31 mouse cellular contexts compared by ENCODE assay signal in the genomic region with DNA sequence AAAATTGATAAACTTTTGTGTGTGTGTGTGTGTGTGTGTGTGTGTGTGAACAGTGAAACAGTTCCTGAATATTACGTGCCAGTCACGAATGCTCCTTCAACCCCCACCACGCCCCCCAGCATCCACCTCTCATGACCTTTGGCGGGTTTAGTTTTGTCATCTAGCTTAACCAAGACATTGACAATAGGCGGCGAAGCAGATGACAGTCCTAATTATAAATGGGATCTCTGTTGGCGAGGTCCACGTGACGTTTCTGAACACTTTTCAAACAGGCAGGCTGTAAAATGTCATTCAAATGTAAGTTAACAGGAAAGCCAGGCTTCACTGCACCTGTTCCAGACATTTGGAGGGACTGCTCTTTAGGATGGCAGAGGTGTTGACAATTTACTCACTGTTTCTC.
DNase-seq lines count a peak whose midpoint lies in the region; ATAC-seq lines count a peak whose summit lies in the region.
"Had no signal": no experiment of that assay in that cellular context is flagged by ENCODE, and none has a peak within 500 bp of the region (broad histone marks: within the 10 kb centered on the region; RNA-seq: fewer than 3 reads in every experiment).

No protein-coding gene starts in this region.

- H3K27ac ChIP-seq in forebrain, embryonic 13.5 days = peak overlapping the region; percentile 7; the same call in 1 of the 2 replicates
- no peak overlapping the region for H3K27ac ChIP-seq in forebrain, embryonic 11.5 days (ENCODE audit: low read depth, low read length)
- H3K27ac ChIP-seq in forebrain, embryonic 16.5 days (ENCODE audit: low read length) = no peak overlapping the region; the same call in 1 of the 2 replicates
- H3K27ac ChIP-seq: embryonic facial prominence, embryonic 10.5 days; embryonic facial prominence, embryonic 13.5 days; gastrocnemius, adult 2 months; heart, embryonic 15.5 days; hindbrain, embryonic 10.5 days; hindbrain, embryonic 13.5 days; intestine, embryonic 15.5 days had no signal

- WGBS in forebrain, embryonic 13.5 days = 23% methylated on average over 9 of the region's 9 CpGs
- WGBS in forebrain, embryonic 11.5 days = 40% methylated on average over 9 of the region's 9 CpGs
- 27% methylated on average over 9 of the region's 9 CpGs for WGBS in forebrain, embryonic 16.5 days

- no peak for DNase-seq in forebrain, embryonic 11.5 days (ENCODE audit: low spot score)
- DNase-seq in layer of hippocampus, adult 9-11 months = peak; percentile 55
- no peak for DNase-seq in layer of hippocampus, adult 8-10 months (ENCODE audit: low spot score in 2 of 2)
- DNase-seq in adrenal gland, postnatal 14 days = no peak
- no peak for DNase-seq in T-cell, adult 2 months (ENCODE audit: low spot score)
- DNase-seq: adrenal gland, postnatal 10 days; B cell, adult 2 months; cerebellum, adult 11-12 months; cerebellum, adult 8-10 months; cerebellum, postnatal 10 days; cerebellum, postnatal 36 days; embryo, embryonic 11 days; gastrocnemius, adult 2 months; gastrocnemius, postnatal 25 days; heart, adult 18-20 months; heart, postnatal 10 days; heart, postnatal 36 days; kidney, adult 11 months had no signal

- H3K27me3 ChIP-seq in forebrain, embryonic 13.5 days = no peaks in the 10 kb centered on the region
- H3K27me3 ChIP-seq in forebrain, embryonic 11.5 days (ENCODE audit: control insufficient read depth, insufficient read depth, low read length) = no peaks in the 10 kb centered on the region
- H3K27me3 ChIP-seq in forebrain, embryonic 16.5 days (replicated peaks; ENCODE audit: control insufficient read depth, insufficient read depth, low read length) = no peaks in the 10 kb centered on the region
- H3K27me3 ChIP-seq: CH12.LX; embryonic facial prominence, embryonic 13.5 days; heart, embryonic 12.5 days; heart, embryonic 15.5 days; hindbrain, embryonic 13.5 days; intestine, embryonic 15.5 days had no signal

- H3K4me3 ChIP-seq in forebrain, embryonic 13.5 days = no peak overlapping the region
- H3K4me3 ChIP-seq in forebrain, embryonic 11.5 days (ENCODE audit: low read depth, low read length) = no peak overlapping the region
- no peak overlapping the region for H3K4me3 ChIP-seq in forebrain, embryonic 16.5 days (replicated peaks; ENCODE audit: low read length)
- H3K4me3 ChIP-seq: embryonic facial prominence, embryonic 10.5 days; embryonic facial prominence, embryonic 13.5 days; erythroblast, embryonic 14.5 days; gastrocnemius, adult 2 months; heart, embryonic 12.5 days; heart, embryonic 15.5 days; hindbrain, embryonic 10.5 days; hindbrain, embryonic 13.5 days; intestine, embryonic 15.5 days had no signal

- 0 out of 2 replicates have a peak, but pooled peaks have one; percentile 20 for ATAC-seq in forebrain, embryonic 13.5 days
- ATAC-seq in forebrain, embryonic 11.5 days (replicated peaks; ENCODE audit: low FRiP score) = no peak
- peak; percentile 29; the same call in 1 of the 2 replicates for ATAC-seq in forebrain, embryonic 16.5 days
- ATAC-seq: hindbrain, embryonic 16.5 days; intestine, embryonic 15.5 days had no signal

- no peak overlapping the region for H3K9ac ChIP-seq in forebrain, embryonic 13.5 days
- no peak overlapping the region for H3K9ac ChIP-seq in forebrain, embryonic 11.5 days (ENCODE audit: low read length)
- no peak overlapping the region for H3K9ac ChIP-seq in forebrain, embryonic 16.5 days (replicated peaks; ENCODE audit: low read depth, low read length)
- H3K9ac ChIP-seq: embryonic facial prominence, embryonic 13.5 days; heart, embryonic 12.5 days; heart, embryonic 15.5 days; hindbrain, embryonic 13.5 days; intestine, embryonic 15.5 days had no signal

- no peaks in the 10 kb centered on the region for H3K36me3 ChIP-seq in forebrain, embryonic 13.5 days (ENCODE audit: poor library complexity, severe bottlenecking)
- no peaks in the 10 kb centered on the region for H3K36me3 ChIP-seq in forebrain, embryonic 11.5 days (ENCODE audit: control insufficient read depth, insufficient read depth, low read length)
- no peaks in the 10 kb centered on the region for H3K36me3 ChIP-seq in forebrain, embryonic 16.5 days (ENCODE audit: control insufficient read depth, insufficient read depth)
- H3K36me3 ChIP-seq: embryonic facial prominence, embryonic 13.5 days; G1E; heart, embryonic 12.5 days; heart, embryonic 15.5 days; hindbrain, embryonic 13.5 days; intestine, embryonic 15.5 days had no signal

- H3K4me2 ChIP-seq in forebrain, embryonic 13.5 days = no peak overlapping the region
- H3K4me2 ChIP-seq in forebrain, embryonic 11.5 days (ENCODE audit: low read depth, low read length, severe bottlenecking) = no peak overlapping the region
- H3K4me2 ChIP-seq in forebrain, embryonic 16.5 days (ENCODE audit: low read length) = 0 out of 2 replicates have a peak overlapping the region, but pooled peaks have one; percentile 3
- H3K4me2 ChIP-seq: embryonic facial prominence, embryonic 13.5 days; heart, embryonic 12.5 days; heart, embryonic 15.5 days; hindbrain, embryonic 13.5 days; intestine, embryonic 15.5 days had no signal

- H3K9me3 ChIP-seq in forebrain, embryonic 13.5 days (replicated peaks) = no peaks in the 10 kb centered on the region
- no peaks in the 10 kb centered on the region for H3K9me3 ChIP-seq in forebrain, embryonic 11.5 days (ENCODE audit: control insufficient read depth, low read length)
- H3K9me3 ChIP-seq in forebrain, embryonic 16.5 days (ENCODE audit: control insufficient read depth, low read length) = no peaks in the 10 kb centered on the region
- H3K9me3 ChIP-seq: embryonic facial prominence, embryonic 10.5 days; embryonic facial prominence, embryonic 13.5 days; heart, embryonic 12.5 days; heart, embryonic 15.5 days; hindbrain, embryonic 10.5 days; hindbrain, embryonic 13.5 days; intestine, embryonic 15.5 days had no signal

- H3K4me1 ChIP-seq in forebrain, embryonic 13.5 days = peaks cover 93% of the 10 kb centered on the region
- peaks cover 6% of the 10 kb centered on the region; the same call in 1 of the 2 replicates for H3K4me1 ChIP-seq in forebrain, embryonic 11.5 days (replicated peaks; ENCODE audit: control insufficient read depth, insufficient read depth, low read length)
- peaks cover 69% of the 10 kb centered on the region for H3K4me1 ChIP-seq in forebrain, embryonic 16.5 days (replicated peaks; ENCODE audit: control insufficient read depth, insufficient read depth, low read length)
- H3K4me1 ChIP-seq: intestine, embryonic 15.5 days had no signal
